Mouse (Mus musculus): ENCODE measurements around the gene Slc24a2. TPM values are rescaled to one million over a fixed set of nuclear protein-coding genes. Genes with fewer than 3 reads are reported as not detected.

Gene Slc24a2
- polyA plus RNA-seq, 1 experiment from 2014 or later = 0.77 TPM

GRCm38 (mm10) chr4:87210533-87210932 is 19.7 kb downstream of the Slc24a2 start:
- H3K9me3 ChIP-seq (ENCODE audit: control insufficient read depth, low read length) = no peaks in the 10 kb centered on the region
- H3K36me3 ChIP-seq (ENCODE audit: control insufficient read depth, insufficient read depth, low read length) = no peaks in the 10 kb centered on the region
- H3K27me3 ChIP-seq (ENCODE audit: control insufficient read depth, insufficient read depth, low read length) = no peaks in the 10 kb centered on the region
- H3K27ac ChIP-seq (ENCODE audit: low read depth, low read length) = no peak overlapping the region
- no peak overlapping the region for H3K9ac ChIP-seq (ENCODE audit: low read length)
- WGBS = 79% methylated on average over 3 of the region's 3 CpGs
- H3K4me2 ChIP-seq (ENCODE audit: low read depth, low read length, severe bottlenecking) = no peak overlapping the region
- no peak overlapping the region for H3K4me3 ChIP-seq (ENCODE audit: low read depth, low read length)
- DNase-seq (ENCODE audit: low spot score) = no peak
- H3K4me1 ChIP-seq (replicated peaks; ENCODE audit: control insufficient read depth, insufficient read depth, low read length) = no peaks in the 10 kb centered on the region
- ATAC-seq (replicated peaks; ENCODE audit: low FRiP score) = no peak

DNA sequence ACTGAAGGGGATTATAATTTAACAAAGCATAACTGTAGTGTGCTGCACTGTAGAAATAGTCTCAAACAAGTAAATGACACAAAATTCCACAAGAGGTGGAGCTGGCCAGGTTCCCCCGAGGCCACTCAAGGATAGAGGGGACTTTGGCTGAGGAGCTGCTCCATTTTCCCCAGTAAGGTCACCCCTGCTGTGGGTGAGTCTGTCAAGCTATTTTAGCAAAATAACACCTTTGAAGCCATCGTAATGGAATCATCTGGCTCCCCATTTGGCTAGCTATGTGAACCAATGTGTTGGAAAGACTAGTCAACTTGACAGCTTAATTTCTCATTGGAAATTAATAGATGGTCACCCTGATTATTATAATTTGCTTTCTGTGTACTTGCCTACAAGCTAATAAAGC is 28.2 kb downstream of the Slc24a2 start:
- WGBS = 73% methylated on average over 2 of the region's 2 CpGs
- no peak for ATAC-seq (replicated peaks; ENCODE audit: low FRiP score)

DNA sequence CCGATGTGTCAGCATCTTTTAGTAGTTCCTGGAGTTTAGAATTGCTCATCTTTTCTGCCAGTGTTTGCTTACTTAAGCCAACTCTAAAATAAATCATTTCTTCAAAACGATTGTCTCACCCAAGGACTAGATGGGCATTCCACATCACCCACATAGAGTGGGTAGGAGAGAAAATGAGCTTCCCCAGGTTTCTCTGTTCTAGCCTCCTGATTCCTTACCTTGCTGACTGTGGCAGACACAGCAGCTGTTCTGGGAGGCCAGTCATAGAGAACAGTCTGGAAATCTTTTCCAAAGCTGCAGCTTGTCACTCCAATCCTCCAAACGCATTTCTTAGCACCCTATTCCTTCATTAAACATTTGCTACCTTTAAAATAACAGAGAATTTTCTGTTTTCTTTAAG is 29.0 kb downstream of the Slc24a2 start:
- H3K4me1 ChIP-seq (replicated peaks; ENCODE audit: control insufficient read depth, insufficient read depth, low read length) = no peaks in the 10 kb centered on the region

More for the DNA sequence above, 28.2 kb downstream of the Slc24a2 start:
- Histone ChIP-seq H3K9ac (ENCODE audit: low read length) (no peak overlapping the region), H3K4me3 (ENCODE audit: low read depth, low read length) (no peak overlapping the region), H3K4me2 (ENCODE audit: low read depth, low read length, severe bottlenecking) (no peak overlapping the region), H3K27ac (ENCODE audit: low read depth, low read length) (no peak overlapping the region), H3K9me3 (ENCODE audit: control insufficient read depth, low read length) (no peaks in the 10 kb centered on the region), H3K27me3 (ENCODE audit: control insufficient read depth, insufficient read depth, low read length) (no peaks in the 10 kb centered on the region), H3K36me3 (ENCODE audit: control insufficient read depth, insufficient read depth, low read length) (no peaks in the 10 kb centered on the region), H3K4me1 (replicated peaks; ENCODE audit: control insufficient read depth, insufficient read depth, low read length) (no peaks in the 10 kb centered on the region)
- DNase-seq (ENCODE audit: low spot score) = no peak

GRCm38 (mm10) chr4:87184147-87184930 is 45.9 kb downstream of the Slc24a2 start:
- DNase-seq (ENCODE audit: low spot score) (no peak), ATAC-seq (replicated peaks; ENCODE audit: low FRiP score) (no peak)
- no peak overlapping the region for H3K9ac ChIP-seq (ENCODE audit: low read length)
- no peak overlapping the region for H3K27ac ChIP-seq (ENCODE audit: low read depth, low read length)
- WGBS = 73% methylated on average over 10 of the region's 10 CpGs
- H3K4me1 ChIP-seq (replicated peaks; ENCODE audit: control insufficient read depth, insufficient read depth, low read length) = no peaks in the 10 kb centered on the region
- H3K27me3 ChIP-seq (ENCODE audit: control insufficient read depth, insufficient read depth, low read length) = no peaks in the 10 kb centered on the region
- no peaks in the 10 kb centered on the region for H3K9me3 ChIP-seq (ENCODE audit: control insufficient read depth, low read length)
- no peak overlapping the region for H3K4me3 ChIP-seq (ENCODE audit: low read depth, low read length)
- no peak overlapping the region for H3K4me2 ChIP-seq (ENCODE audit: low read depth, low read length, severe bottlenecking)
- H3K36me3 ChIP-seq (ENCODE audit: control insufficient read depth, insufficient read depth, low read length) = no peaks in the 10 kb centered on the region

More for the DNA sequence above, 29.0 kb downstream of the Slc24a2 start:
- Histone ChIP-seq H3K27ac (ENCODE audit: low read depth, low read length) (no peak overlapping the region), H3K4me3 (ENCODE audit: low read depth, low read length) (no peak overlapping the region), H3K9ac (ENCODE audit: low read length) (no peak overlapping the region), H3K27me3 (ENCODE audit: control insufficient read depth, insufficient read depth, low read length) (no peaks in the 10 kb centered on the region), H3K36me3 (ENCODE audit: control insufficient read depth, insufficient read depth, low read length) (no peaks in the 10 kb centered on the region), H3K9me3 (ENCODE audit: control insufficient read depth, low read length) (no peaks in the 10 kb centered on the region), H3K4me2 (ENCODE audit: low read depth, low read length, severe bottlenecking) (no peak overlapping the region)
- DNase-seq (ENCODE audit: low spot score) = no peak
- ATAC-seq (replicated peaks; ENCODE audit: low FRiP score) = no peak
- WGBS = 89% methylated on average over 3 of the region's 3 CpGs

DNA sequence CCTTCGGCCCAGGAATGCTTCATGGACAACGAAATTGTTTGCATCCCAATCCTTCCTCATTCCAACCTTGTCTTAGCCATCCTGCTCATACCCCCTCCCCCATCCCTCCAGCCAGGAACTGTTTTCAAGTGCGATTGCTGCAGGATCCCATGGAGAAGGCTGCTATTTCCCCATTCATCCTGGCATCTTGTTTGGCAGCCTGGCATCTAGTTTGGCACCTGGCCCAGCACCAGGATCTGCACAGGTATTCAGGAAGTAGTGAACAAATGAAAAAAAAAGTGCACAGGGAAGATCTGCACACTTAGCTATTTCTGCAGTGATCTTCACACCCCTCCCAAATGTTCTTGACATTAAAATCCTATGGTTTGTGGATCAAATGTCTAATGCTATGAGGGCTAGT is 53.2 kb downstream of the Slc24a2 start:
- Histone ChIP-seq H3K27ac (ENCODE audit: low read depth, low read length) (no peak overlapping the region), H3K36me3 (ENCODE audit: control insufficient read depth, insufficient read depth, low read length) (no peaks in the 10 kb centered on the region), H3K27me3 (ENCODE audit: control insufficient read depth, insufficient read depth, low read length) (no peaks in the 10 kb centered on the region), H3K4me1 (replicated peaks; ENCODE audit: control insufficient read depth, insufficient read depth, low read length) (no peaks in the 10 kb centered on the region), H3K9ac (ENCODE audit: low read length) (no peak overlapping the region), H3K4me2 (ENCODE audit: low read depth, low read length, severe bottlenecking) (no peak overlapping the region), H3K4me3 (ENCODE audit: low read depth, low read length) (no peak overlapping the region), H3K9me3 (ENCODE audit: control insufficient read depth, low read length) (no peaks in the 10 kb centered on the region)
- ATAC-seq (replicated peaks; ENCODE audit: low FRiP score) (no peak), DNase-seq (ENCODE audit: low spot score) (no peak)
- WGBS = 70% methylated on average over 3 of the region's 3 CpGs

DNA sequence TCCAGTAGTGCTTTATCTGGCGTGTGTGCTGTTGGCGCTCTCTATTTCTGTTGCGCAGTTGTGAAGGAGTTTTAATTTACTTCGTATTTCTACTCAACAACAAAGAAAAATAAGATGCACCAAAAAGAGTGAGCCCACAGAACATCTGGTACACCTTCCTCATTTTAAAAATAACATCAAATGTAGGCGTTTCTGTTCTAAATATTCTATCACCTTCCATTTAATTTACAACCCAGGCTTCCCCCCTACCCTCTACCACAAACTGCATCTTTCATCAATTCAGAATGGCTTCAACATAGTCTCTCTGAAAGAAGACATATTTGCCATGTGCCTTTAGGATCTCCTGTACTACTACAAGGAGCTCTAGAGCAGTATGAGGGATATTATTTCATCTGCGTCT is 66.3 kb downstream of the Slc24a2 start:
- H3K4me3 ChIP-seq (ENCODE audit: low read depth, low read length) = no peak overlapping the region
- no peaks in the 10 kb centered on the region for H3K4me1 ChIP-seq (replicated peaks; ENCODE audit: control insufficient read depth, insufficient read depth, low read length)
- ATAC-seq (replicated peaks; ENCODE audit: low FRiP score) (no peak), DNase-seq (ENCODE audit: low spot score) (no peak)
- WGBS = 93% methylated on average over 6 of the region's 6 CpGs
- no peaks in the 10 kb centered on the region for H3K36me3 ChIP-seq (ENCODE audit: control insufficient read depth, insufficient read depth, low read length)
- no peak overlapping the region for H3K27ac ChIP-seq (ENCODE audit: low read depth, low read length)
- no peak overlapping the region for H3K9ac ChIP-seq (ENCODE audit: low read length)
- no peaks in the 10 kb centered on the region for H3K27me3 ChIP-seq (ENCODE audit: control insufficient read depth, insufficient read depth, low read length)
- no peaks in the 10 kb centered on the region for H3K9me3 ChIP-seq (ENCODE audit: control insufficient read depth, low read length)
- no peak overlapping the region for H3K4me2 ChIP-seq (ENCODE audit: low read depth, low read length, severe bottlenecking)

- Histone ChIP-seq H3K9me3 (ENCODE audit: control insufficient read depth, low read length) (no peaks in the 10 kb centered on the region), H3K4me2 (ENCODE audit: low read depth, low read length, severe bottlenecking) (no peak overlapping the region), H3K9ac (ENCODE audit: low read length) (no peak overlapping the region), H3K4me3 (ENCODE audit: low read depth, low read length) (no peak overlapping the region), H3K27ac (ENCODE audit: low read depth, low read length) (no peak overlapping the region), H3K27me3 (ENCODE audit: control insufficient read depth, insufficient read depth, low read length) (no peaks in the 10 kb centered on the region), H3K4me1 (replicated peaks; ENCODE audit: control insufficient read depth, insufficient read depth, low read length) (no peaks in the 10 kb centered on the region), H3K36me3 (ENCODE audit: control insufficient read depth, insufficient read depth, low read length) (no peaks in the 10 kb centered on the region)
- ATAC-seq (replicated peaks; ENCODE audit: low FRiP score) (no peak), DNase-seq (ENCODE audit: low spot score) (no peak)
- WGBS = 91% methylated on average over 4 of the region's 4 CpGs
These were observed 72.2 kb downstream of the Slc24a2 start for GRCm38 (mm10) chr4:87158053-87158452.

DNA sequence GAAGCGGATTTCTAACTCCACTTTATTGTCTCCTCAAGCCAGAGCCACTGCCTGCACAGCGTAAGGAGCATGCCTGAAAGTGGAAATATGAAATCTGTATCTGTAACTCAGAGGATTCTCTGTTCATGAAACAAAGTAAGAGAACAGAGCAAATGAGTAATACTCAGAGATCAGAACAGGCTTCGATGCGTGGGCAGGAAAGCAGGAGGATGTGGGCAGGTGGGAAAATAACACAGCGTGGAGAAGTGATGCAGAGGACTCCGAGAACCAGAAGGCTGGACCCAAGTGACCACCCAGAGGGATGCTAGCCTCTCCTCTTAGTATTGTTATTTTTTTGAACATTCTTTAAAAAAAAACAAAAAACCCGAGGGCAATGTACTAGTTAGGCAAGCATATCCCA is 78.3 kb downstream of the Slc24a2 start:
- Histone ChIP-seq H3K4me2 (ENCODE audit: low read depth, low read length, severe bottlenecking) (no peak overlapping the region), H3K4me3 (ENCODE audit: low read depth, low read length) (no peak overlapping the region), H3K36me3 (ENCODE audit: control insufficient read depth, insufficient read depth, low read length) (no peaks in the 10 kb centered on the region), H3K4me1 (replicated peaks; ENCODE audit: control insufficient read depth, insufficient read depth, low read length) (no peaks in the 10 kb centered on the region), H3K9ac (ENCODE audit: low read length) (no peak overlapping the region), H3K9me3 (ENCODE audit: control insufficient read depth, low read length) (no peaks in the 10 kb centered on the region), H3K27me3 (ENCODE audit: control insufficient read depth, insufficient read depth, low read length) (no peaks in the 10 kb centered on the region), H3K27ac (ENCODE audit: low read depth, low read length) (no peak overlapping the region)
- 82% methylated on average over 7 of the region's 7 CpGs for WGBS
- DNase-seq (ENCODE audit: low spot score) (no peak), ATAC-seq (replicated peaks; ENCODE audit: low FRiP score) (no peak)

GRCm38 (mm10) chr4:87149584-87149983 is 80.7 kb downstream of the Slc24a2 start:
- H3K9ac ChIP-seq (ENCODE audit: low read length) = no peak overlapping the region
- no peaks in the 10 kb centered on the region for H3K36me3 ChIP-seq (ENCODE audit: control insufficient read depth, insufficient read depth, low read length)
- no peak overlapping the region for H3K4me3 ChIP-seq (ENCODE audit: low read depth, low read length)
- DNase-seq (ENCODE audit: low spot score) (no peak), ATAC-seq (replicated peaks; ENCODE audit: low FRiP score) (no peak)
- 69% methylated on average over 2 of the region's 2 CpGs for WGBS
- no peak overlapping the region for H3K4me2 ChIP-seq (ENCODE audit: low read depth, low read length, severe bottlenecking)
- no peaks in the 10 kb centered on the region for H3K9me3 ChIP-seq (ENCODE audit: control insufficient read depth, low read length)
- no peak overlapping the region for H3K27ac ChIP-seq (ENCODE audit: low read depth, low read length)
- H3K4me1 ChIP-seq (replicated peaks; ENCODE audit: control insufficient read depth, insufficient read depth, low read length) = no peaks in the 10 kb centered on the region
- H3K27me3 ChIP-seq (ENCODE audit: control insufficient read depth, insufficient read depth, low read length) = no peaks in the 10 kb centered on the region

Data from forebrain, embryonic 11.5 days (tissue).